Mouse (Mus musculus) limb, embryonic 12.5 days (tissue): ENCODE data around the gene Tmem107. TPM values are rescaled to one million over a fixed set of nuclear protein-coding genes. Genes with fewer than 3 reads are reported as not detected.

ENCODE experiments used
- ATAC-seq: fragments of 200-750 bp; cut with Nextera tagmentation; 2 replicates; pipeline ENCODE4 v1.8.0; 2017; ENCODE audit warnings: low read depth, moderate TSS enrichment; ENCODE audit not compliant: insufficient number of reproducible peaks, insufficient read depth, low FRiP score, low TSS enrichment
- H3K27ac ChIP-seq: fragments of 300-500 bp; sonication (generic); 2 replicates; pipeline ENCODE4 v1.5.1; 2016; ENCODE audit warnings: mild to moderate bottlenecking, moderate library complexity
- H3K27me3 ChIP-seq: fragments of 300-500 bp; sonication (generic); 2 replicates; pipeline ENCODE4 v1.6.1; 2016; ENCODE audit warnings: mild to moderate bottlenecking, moderate library complexity
- H3K36me3 ChIP-seq: fragments of 300-500 bp; sonication (generic); 2 replicates; pipeline ENCODE4 v1.6.1; 2016; ENCODE audit warnings: mild to moderate bottlenecking, moderate library complexity
- H3K4me1 ChIP-seq: fragments of 300-500 bp; sonication (generic); replicated peaks from 2 replicates; pipeline ENCODE4 v1.6.1; 2016
- H3K4me2 ChIP-seq: fragments of 300-500 bp; sonication (generic); 2 replicates; pipeline ENCODE4 v1.6.1; 2016; ENCODE audit warnings: mild to moderate bottlenecking, moderate library complexity
- H3K4me3 ChIP-seq: fragments of 300-500 bp; sonication (generic); replicated peaks from 2 replicates; pipeline ENCODE4 v1.5.1; 2016; ENCODE audit warnings: mild to moderate bottlenecking
- H3K9ac ChIP-seq: fragments of 300-500 bp; sonication (generic); replicated peaks from 2 replicates; pipeline ENCODE4 v1.6.1; 2016; ENCODE audit warnings: mild to moderate bottlenecking, moderate library complexity
- H3K9me3 ChIP-seq: fragments of 300-500 bp; sonication (generic); 2 replicates; pipeline ENCODE4 v1.6.1; 2016; ENCODE audit warnings: mild to moderate bottlenecking, moderate library complexity
- WGBS: fragments of 180-500 bp; shearing (Covaris S2); methylation state at CpG from one replicate; pipeline ENCODE4 v1.1.7; 2016; 5-methylcytosine and 5-hydroxymethylcytosine counted together
- polyA plus RNA-seq: library from polyadenylated mRNA; unstranded; fragments of >200 nt; fragmentation: Nextera tagmentation; extraction: Ambion mirVana; gene quantifications from 2 replicates; pipeline ENCODE4 v1.2.1, GENCODE M21; 2016

The Tmem107 gene
- polyA plus RNA-seq, 1 experiment from 2014 or later, result 41.0 TPM

DNA sequence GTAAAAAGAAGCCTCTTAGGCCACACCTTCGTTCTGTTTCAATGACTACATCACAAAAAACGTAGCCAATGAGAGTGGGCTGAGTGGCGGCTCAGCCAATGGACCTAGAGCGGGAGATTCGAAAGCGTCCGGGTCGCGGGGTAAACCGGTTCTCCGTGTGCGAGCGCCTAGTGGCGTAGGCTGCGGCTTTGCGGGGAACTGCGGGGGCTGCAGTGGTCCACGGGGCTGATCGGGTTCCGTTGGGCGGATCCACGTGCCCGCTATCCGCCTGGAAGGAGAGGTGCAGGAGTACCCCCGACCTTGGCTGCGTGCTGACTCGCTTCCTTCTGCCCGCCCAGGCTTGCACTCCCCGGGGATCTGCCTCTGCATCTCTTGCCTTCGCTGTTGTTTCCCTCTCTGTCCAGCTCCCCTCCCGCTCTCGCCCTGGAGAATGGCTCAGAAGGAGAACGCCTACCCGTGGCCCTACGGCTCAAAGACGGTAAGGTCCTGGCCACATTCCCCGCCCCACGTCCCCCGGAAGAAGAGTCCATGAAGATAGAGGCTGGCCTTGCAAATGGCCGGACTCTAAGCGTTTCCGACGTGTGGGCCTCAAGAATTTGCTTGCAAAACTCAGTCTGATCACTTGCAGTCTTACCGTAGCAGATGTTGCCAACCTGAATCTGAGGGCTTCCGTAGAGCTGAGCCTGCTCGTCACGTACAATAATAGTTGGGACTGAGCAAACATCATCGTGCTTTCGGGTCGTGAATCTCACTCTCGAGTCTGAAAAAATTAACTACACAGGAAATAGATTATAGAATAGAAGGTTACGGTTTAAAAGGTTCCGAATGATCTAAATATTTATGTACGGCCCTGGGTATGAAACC lies 24.8 kb upstream of the Tmem107 start, which contains the start of gene Aurkb:
Aurkb (plus strand) TSS at position 117 of the 864 bp plus-strand sequence.
- WGBS, result under 1% methylated on average over 54 of the region's 54 CpGs
- H3K27me3 ChIP-seq, result no peaks in the 10 kb centered on the region
- peak; percentile 75 for ATAC-seq
- peak within 1 kb of the TSS; percentile 85 for H3K4me2 ChIP-seq
- peak within 1 kb of the TSS; percentile 83 for H3K9ac ChIP-seq
- H3K4me1 ChIP-seq, result peaks cover 25% of the 10 kb centered on the region
- H3K27ac ChIP-seq, result peak within 1 kb of the TSS; percentile 93
- H3K9me3 ChIP-seq, result no peaks in the 10 kb centered on the region
- peak within 1 kb of the TSS; percentile 83 for H3K4me3 ChIP-seq
- H3K36me3 ChIP-seq, result peaks cover 34% of the 10 kb centered on the region

DNA sequence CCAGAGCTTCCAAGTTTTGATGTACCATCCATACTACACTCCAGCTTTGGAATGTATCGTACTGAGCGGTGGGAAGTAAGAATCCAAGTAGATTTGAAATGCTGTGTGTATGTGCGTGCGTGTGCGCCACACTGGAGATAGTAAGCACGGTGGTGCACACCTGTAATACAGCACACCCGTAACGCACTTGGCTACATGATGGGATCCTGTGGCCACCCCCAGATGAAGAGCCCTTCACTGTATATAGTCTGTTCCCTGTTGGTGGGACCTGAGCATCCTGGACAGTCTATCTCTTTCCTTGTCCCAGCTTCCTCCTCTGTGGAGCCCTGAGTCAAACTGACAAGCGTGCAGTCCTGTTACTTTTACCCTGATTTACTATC lies 24.2 kb upstream of the Tmem107 start:
- H3K9me3 ChIP-seq, result no peaks in the 10 kb centered on the region
- H3K27me3 ChIP-seq, result no peaks in the 10 kb centered on the region
- peak overlapping the region; percentile 83 for H3K4me3 ChIP-seq
- H3K4me2 ChIP-seq, result peak overlapping the region; percentile 85
- WGBS, result 13% methylated on average over 9 of the region's 9 CpGs
- H3K4me1 ChIP-seq, result peaks cover 25% of the 10 kb centered on the region
- peaks cover 40% of the 10 kb centered on the region for H3K36me3 ChIP-seq
- no peak for ATAC-seq
- no peak overlapping the region for H3K27ac ChIP-seq
- H3K9ac ChIP-seq, result peak overlapping the region; percentile 83

DNA sequence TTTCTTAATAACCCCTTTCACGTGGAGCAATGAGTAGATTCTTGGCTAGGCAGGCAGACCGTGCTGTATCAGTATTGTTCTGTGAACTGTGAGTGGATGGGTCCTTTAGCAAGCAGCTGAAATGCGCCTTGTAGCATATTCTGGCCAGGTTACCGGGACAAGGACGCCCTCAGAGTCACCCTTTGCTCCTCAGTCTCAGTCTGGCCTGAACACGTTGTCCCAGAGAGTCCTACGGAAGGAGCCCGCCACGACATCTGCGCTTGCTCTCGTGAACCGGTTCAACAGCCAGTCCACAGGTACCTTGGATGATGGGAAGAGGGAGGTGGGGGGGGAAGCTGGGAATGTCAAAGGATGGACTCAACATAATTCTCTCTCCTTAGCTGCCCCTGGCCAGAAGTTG lies 23.0 kb upstream of the Tmem107 start:
- WGBS, result 90% methylated on average over 12 of the region's 12 CpGs
- Histone ChIP-seq H3K36me3 (peaks cover 47% of the 10 kb centered on the region), H3K27ac (no peak overlapping the region), H3K27me3 (no peaks in the 10 kb centered on the region), H3K4me3 (0 out of 2 replicates have a peak overlapping the region, but pooled peaks have one; percentile 83), H3K9me3 (no peaks in the 10 kb centered on the region), H3K4me1 (peaks cover 25% of the 10 kb centered on the region), H3K9ac (0 out of 2 replicates have a peak overlapping the region, but pooled peaks have one; percentile 27), H3K4me2 (peak overlapping the region; percentile 85)
- no peak for ATAC-seq

DNA sequence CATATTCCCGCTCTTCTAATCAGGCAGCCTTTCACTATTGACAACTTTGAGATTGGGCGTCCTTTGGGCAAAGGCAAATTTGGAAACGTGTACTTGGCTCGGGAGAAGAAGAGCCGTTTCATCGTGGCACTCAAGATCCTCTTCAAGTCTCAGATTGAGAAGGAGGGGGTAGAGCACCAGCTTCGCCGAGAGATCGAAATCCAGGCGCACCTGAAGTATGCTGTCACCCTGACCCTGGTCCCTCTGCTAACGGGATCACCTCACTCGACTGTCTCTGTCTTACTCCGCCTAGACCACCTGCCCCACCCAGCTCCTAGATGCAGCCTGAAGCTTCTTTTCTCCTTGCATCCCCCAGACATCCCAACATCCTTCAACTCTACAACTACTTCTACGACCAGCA lies 22.5 kb upstream of the Tmem107 start:
- H3K9ac ChIP-seq, result no peak overlapping the region; the same call in 1 of the 2 replicates
- ATAC-seq, result no peak
- 0 out of 2 replicates have a peak overlapping the region, but pooled peaks have one; percentile 85 for H3K4me2 ChIP-seq
- WGBS, result 93% methylated on average over 14 of the region's 14 CpGs
- H3K4me1 ChIP-seq, result peaks cover 25% of the 10 kb centered on the region
- H3K4me3 ChIP-seq, result no peak overlapping the region
- H3K27me3 ChIP-seq, result no peaks in the 10 kb centered on the region
- H3K9me3 ChIP-seq, result no peaks in the 10 kb centered on the region
- H3K36me3 ChIP-seq, result peaks cover 50% of the 10 kb centered on the region
- no peak overlapping the region for H3K27ac ChIP-seq

DNA sequence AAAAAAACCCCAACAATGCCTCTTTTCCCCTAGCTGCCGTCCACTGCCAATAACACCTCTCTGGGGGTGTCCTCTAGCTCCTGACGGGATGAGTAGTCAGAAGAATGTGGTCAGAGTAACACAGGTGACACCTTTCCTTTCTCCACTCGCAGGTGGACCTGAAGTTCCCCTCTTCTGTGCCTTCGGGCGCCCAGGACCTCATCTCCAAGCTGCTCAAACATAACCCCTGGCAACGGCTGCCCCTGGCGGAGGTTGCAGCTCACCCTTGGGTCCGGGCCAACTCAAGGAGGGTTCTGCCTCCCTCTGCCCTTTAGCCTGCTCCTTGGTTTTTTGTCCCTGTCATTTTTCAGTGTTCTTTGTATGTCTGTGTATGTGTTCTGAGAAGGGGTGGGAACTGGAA lies 19.9 kb upstream of the Tmem107 start:
- H3K4me2 ChIP-seq, result no peak overlapping the region
- H3K27me3 ChIP-seq, result no peaks in the 10 kb centered on the region
- H3K9ac ChIP-seq, result no peak overlapping the region
- peaks cover 25% of the 10 kb centered on the region for H3K4me1 ChIP-seq
- H3K27ac ChIP-seq, result no peak overlapping the region
- no peaks in the 10 kb centered on the region for H3K9me3 ChIP-seq
- H3K4me3 ChIP-seq, result no peak overlapping the region
- no peak for ATAC-seq
- H3K36me3 ChIP-seq, result peaks cover 56% of the 10 kb centered on the region
- 95% methylated on average over 8 of the region's 8 CpGs for WGBS

DNA sequence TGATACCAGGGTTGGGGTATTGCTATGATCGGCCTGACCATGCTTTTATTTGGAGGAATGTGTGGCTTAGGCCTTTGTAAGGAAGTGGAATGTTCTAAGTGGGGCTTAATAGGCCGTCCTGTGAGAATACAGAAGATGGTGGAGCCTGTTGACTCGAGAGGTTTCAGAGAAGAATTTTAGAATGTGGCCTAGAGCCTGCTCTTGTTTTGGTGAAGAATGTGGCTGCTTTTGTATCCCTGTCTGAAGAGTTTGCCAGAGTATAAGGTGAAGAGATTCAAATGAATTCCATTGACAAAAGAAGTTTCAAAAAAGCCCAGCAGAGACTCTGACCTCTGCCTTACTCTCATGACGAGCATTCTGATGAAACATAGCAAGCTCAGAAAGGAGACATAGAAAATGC lies 18.8 kb upstream of the Tmem107 start:
- WGBS, result 94% methylated on average over 4 of the region's 4 CpGs
- ATAC-seq, result no peak
- H3K27ac ChIP-seq, result no peak overlapping the region
- H3K9ac ChIP-seq, result no peak overlapping the region
- no peak overlapping the region for H3K4me3 ChIP-seq
- no peaks in the 10 kb centered on the region for H3K27me3 ChIP-seq
- no peaks in the 10 kb centered on the region for H3K9me3 ChIP-seq
- peaks cover 56% of the 10 kb centered on the region for H3K36me3 ChIP-seq
- H3K4me2 ChIP-seq, result no peak overlapping the region
- peaks cover 19% of the 10 kb centered on the region for H3K4me1 ChIP-seq

DNA sequence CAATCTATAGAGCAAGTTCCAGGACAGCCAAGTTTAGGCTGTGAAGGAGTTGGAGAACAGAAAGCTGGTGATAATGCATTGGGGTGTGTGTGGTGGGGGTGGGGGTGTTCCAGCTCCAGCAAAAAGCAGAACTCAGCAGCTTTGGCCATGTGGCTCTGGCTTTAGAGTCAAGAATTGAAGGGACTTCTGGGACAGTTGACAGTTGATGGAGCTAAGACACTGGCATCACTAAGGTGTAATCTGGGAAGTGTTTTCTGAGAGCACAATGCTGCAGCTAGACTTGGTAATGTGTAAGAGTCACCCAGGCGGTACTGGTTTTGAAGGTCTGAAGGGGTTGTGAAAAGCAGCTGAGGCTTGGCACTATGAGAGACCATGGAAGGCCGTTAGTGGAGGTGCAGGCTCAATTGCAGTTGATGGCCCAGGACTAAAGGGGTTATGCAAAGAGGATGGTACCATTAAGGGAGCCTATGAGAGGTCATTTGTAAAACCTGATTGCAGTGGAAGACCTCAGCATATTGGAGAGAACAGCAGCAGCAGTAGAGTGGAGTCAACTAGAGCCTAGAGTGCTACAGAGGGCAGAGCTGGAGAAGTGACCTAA lies 17.7 kb upstream of the Tmem107 start:
- ATAC-seq, result no peak
- Histone ChIP-seq H3K9ac (no peak overlapping the region), H3K27ac (no peak overlapping the region), H3K4me2 (no peak overlapping the region), H3K9me3 (no peaks in the 10 kb centered on the region), H3K4me3 (no peak overlapping the region), H3K27me3 (no peaks in the 10 kb centered on the region), H3K4me1 (peaks cover 9% of the 10 kb centered on the region; the same call in 1 of the 2 replicates), H3K36me3 (peaks cover 50% of the 10 kb centered on the region)
- 72% methylated on average over 2 of the region's 2 CpGs for WGBS

DNA sequence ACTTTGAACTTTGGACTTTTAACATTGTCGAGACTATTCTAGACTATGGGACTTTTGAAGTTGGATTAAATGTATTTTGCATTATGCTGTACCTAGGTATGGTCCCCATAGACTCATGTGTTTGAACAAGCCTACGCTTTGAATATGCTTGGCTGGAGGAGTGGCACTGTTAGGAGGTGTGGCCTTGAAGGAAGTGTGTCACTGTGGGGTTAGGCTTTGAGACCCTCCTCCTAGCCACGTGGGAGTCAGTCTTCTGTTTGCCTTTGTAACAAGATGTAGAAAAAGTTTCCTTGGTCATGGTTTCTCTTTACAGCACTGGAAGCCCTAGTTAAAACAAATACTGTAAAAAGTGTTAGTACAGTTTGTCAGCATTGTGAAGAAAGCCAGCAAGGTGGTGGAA lies 16.8 kb upstream of the Tmem107 start:
- 76% methylated on average over 3 of the region's 3 CpGs for WGBS
- no peak overlapping the region for H3K27ac ChIP-seq
- no peak for ATAC-seq
- H3K4me3 ChIP-seq, result no peak overlapping the region
- H3K27me3 ChIP-seq, result no peaks in the 10 kb centered on the region
- peaks cover 7% of the 10 kb centered on the region for H3K4me1 ChIP-seq
- H3K9ac ChIP-seq, result no peak overlapping the region
- peaks cover 41% of the 10 kb centered on the region for H3K36me3 ChIP-seq
- H3K4me2 ChIP-seq, result no peak overlapping the region
- H3K9me3 ChIP-seq, result no peaks in the 10 kb centered on the region

DNA sequence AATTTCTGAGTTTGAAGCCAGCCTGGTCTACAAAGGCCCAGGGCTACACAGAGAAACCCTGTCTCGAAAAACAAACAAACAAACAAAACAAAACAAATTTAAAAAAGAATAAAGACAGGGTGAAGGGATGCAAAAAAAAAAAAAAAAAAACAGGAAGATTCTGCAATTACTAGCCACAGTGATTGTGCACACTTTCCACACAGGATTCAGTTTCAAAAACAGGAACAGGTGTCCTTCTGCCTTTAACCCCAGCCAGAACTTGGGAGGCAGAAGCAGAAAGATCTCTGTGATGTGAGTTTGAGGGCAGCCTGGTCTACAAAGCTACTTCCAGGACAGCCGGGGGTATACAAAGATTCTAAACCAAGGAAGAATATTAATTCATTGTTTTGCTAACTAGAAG lies 12.3 kb upstream of the Tmem107 start:
- WGBS, result 76% methylated on average over 2 of the region's 2 CpGs
- Histone ChIP-seq H3K9ac (peak overlapping the region; percentile 62; the same call in 1 of the 2 replicates), H3K4me2 (peak overlapping the region; percentile 95), H3K9me3 (no peaks in the 10 kb centered on the region), H3K4me1 (peaks cover 23% of the 10 kb centered on the region), H3K4me3 (peak overlapping the region; percentile 90), H3K27ac (no peak overlapping the region; the same call in 1 of the 2 replicates), H3K36me3 (peaks cover 6% of the 10 kb centered on the region; the same call in 1 of the 2 replicates), H3K27me3 (peaks cover 7% of the 10 kb centered on the region; the same call in 1 of the 2 replicates)
- ATAC-seq, result no peak

DNA sequence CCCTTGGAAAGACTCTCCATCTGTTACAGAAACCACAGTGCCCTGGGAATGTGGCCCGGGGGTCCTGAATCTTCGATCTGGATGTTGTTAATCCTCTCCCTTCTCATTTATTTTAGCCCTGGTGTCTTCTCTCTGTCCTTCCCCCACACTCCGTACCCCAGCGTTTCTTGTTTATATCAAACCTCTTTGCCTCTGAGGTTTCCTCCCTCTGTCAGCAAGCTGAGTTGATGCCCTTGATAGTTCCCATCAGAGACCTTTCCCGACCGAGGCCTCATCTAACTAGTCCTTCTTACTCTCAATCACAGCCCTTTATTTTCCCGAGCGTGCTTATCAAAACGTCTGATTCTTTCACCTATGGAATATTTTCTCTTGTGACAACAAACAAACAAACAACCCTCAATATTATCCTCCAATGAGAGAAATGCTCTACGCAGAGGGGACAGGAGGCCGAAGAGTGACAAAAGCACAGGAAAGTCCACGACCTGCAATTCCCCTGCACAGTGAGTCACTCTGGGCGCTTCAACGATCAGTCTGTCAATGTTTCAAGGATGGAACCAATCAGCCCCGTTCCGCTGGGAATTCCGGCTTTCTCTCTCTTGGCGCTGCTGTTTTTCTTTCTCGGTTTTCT lies 11.8 kb upstream of the Tmem107 start:
- no peak; the same call in 1 of the 2 replicates for ATAC-seq
- peaks cover 7% of the 10 kb centered on the region; the same call in 1 of the 2 replicates for H3K27me3 ChIP-seq
- H3K36me3 ChIP-seq, result peaks cover 6% of the 10 kb centered on the region; the same call in 1 of the 2 replicates
- H3K4me1 ChIP-seq, result peaks cover 23% of the 10 kb centered on the region
- H3K9me3 ChIP-seq, result no peaks in the 10 kb centered on the region
- 3% methylated on average over 19 of the region's 19 CpGs for WGBS
- H3K27ac ChIP-seq, result peak overlapping the region; percentile 81
- H3K4me2 ChIP-seq, result peak overlapping the region; percentile 95
- H3K4me3 ChIP-seq, result peak overlapping the region; percentile 90
- H3K9ac ChIP-seq, result peak overlapping the region; percentile 62
